Comparison of ENCODE assay signal across 23 mouse cellular contexts in the genomic region with DNA sequence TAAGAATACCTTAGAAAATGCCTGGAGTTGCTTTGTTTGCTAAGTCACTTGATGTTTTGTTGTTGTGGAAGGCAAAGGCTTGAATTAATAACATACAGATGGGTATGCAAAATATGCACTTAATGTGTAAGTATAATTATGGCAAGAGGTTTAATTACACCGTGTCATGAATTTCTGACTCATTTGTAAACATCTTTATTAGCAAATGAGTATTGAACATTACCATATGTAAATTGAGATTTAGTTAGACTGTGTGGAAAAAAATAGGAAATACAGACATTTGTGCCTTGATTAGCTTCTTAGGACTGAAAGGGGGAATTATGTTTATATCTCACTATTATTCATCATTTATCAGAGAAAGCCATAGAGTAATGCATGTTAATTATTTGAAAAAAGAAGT.
"Had no signal": no experiment of that assay in that cellular context is flagged by ENCODE, and none has a peak within 500 bp of the region (broad histone marks: within the 10 kb centered on the region; RNA-seq: fewer than 3 reads in every experiment).

No protein-coding gene starts in this region.

- ATAC-seq: liver, embryonic 12.5 days; midbrain, embryonic 13.5 days; midbrain, embryonic 16.5 days had no signal

- H3K27me3 ChIP-seq: limb, embryonic 13.5 days; liver, embryonic 12.5 days; liver, embryonic 15.5 days; lung, embryonic 15.5 days; megakaryocyte, embryonic 14.5 days; midbrain, embryonic 13.5 days; neural tube, embryonic 13.5 days; stomach, embryonic 15.5 days had no signal

- H3K4me1 ChIP-seq: limb, embryonic 10.5 days; liver, embryonic 12.5 days; liver, embryonic 15.5 days; megakaryocyte, embryonic 14.5 days; midbrain, embryonic 13.5 days; neural tube, embryonic 13.5 days; stomach, embryonic 15.5 days had no signal

- DNase-seq: kidney, postnatal 25 days; layer of hippocampus, adult 9-11 months; liver; lung, adult 18-20 months; lung, postnatal 10 days; lung, postnatal 36 days; retina, postnatal 1 day; right cerebral cortex, postnatal 25 days; spleen, adult 18-20 months; thymus, postnatal 25 days had no signal

- H3K36me3 ChIP-seq: limb, embryonic 10.5 days; limb, embryonic 13.5 days; liver, embryonic 12.5 days; liver, embryonic 15.5 days; lung, embryonic 15.5 days; midbrain, embryonic 10.5 days; midbrain, embryonic 13.5 days; neural tube, embryonic 13.5 days; stomach, embryonic 15.5 days had no signal

- H3K27ac ChIP-seq: layer of hippocampus, adult 2 months; limb, embryonic 10.5 days; limb, embryonic 13.5 days; liver, embryonic 12.5 days; liver, embryonic 15.5 days; lung, embryonic 15.5 days; midbrain, embryonic 10.5 days; midbrain, embryonic 13.5 days; neural tube, embryonic 13.5 days; stomach, embryonic 15.5 days had no signal

- H3K4me2 ChIP-seq: limb, embryonic 13.5 days; liver, embryonic 12.5 days; liver, embryonic 15.5 days; lung, embryonic 15.5 days; midbrain, embryonic 13.5 days; neural tube, embryonic 13.5 days; stomach, embryonic 15.5 days had no signal

- H3K9me3 ChIP-seq: limb, embryonic 10.5 days; limb, embryonic 13.5 days; liver, embryonic 12.5 days; liver, embryonic 15.5 days; lung, embryonic 15.5 days; midbrain, embryonic 10.5 days; midbrain, embryonic 13.5 days; neural tube, embryonic 13.5 days; stomach, embryonic 15.5 days had no signal

- H3K9ac ChIP-seq: limb, embryonic 13.5 days; liver, embryonic 12.5 days; liver, embryonic 15.5 days; lung, embryonic 15.5 days; midbrain, embryonic 13.5 days; neural tube, embryonic 13.5 days; stomach, embryonic 15.5 days had no signal

- H3K4me3 ChIP-seq: layer of hippocampus, adult 2 months; limb, embryonic 10.5 days; limb, embryonic 13.5 days; liver, embryonic 12.5 days; liver, embryonic 15.5 days; lung, embryonic 15.5 days; megakaryocyte, embryonic 14.5 days; midbrain, embryonic 10.5 days; midbrain, embryonic 13.5 days; myocyte; neural tube, embryonic 13.5 days; stomach, embryonic 15.5 days had no signal
